Mouse (Mus musculus) liver, adult 2 months (tissue): ENCODE results near the gene Dnajc8. TPM values are rescaled to one million over a fixed set of nuclear protein-coding genes. Genes with fewer than 3 reads are reported as not detected.

Source experiments
- DNase-seq: peaks from one replicate; pipeline ENCODE4 v3.0.0-alpha.2; 2011; ENCODE audit warnings: low read depth, low spot score; ENCODE audit errors: extremely low read depth
- H3K27ac ChIP-seq: fragments of 200-500 bp; replicated peaks from 2 replicates; pipeline ENCODE4 v1.5.1; 2012; ENCODE audit warnings: low read depth, mild to moderate bottlenecking, control low read depth, inconsistent platforms, low read length; ENCODE audit not compliant: insufficient read depth
- H3K27me3 ChIP-seq: fragments of 200-500 bp; 2 replicates; pipeline ENCODE4 v1.6.1; 2012; ENCODE audit warnings: mild to moderate bottlenecking, moderate library complexity, low read length, inconsistent platforms; ENCODE audit not compliant: control insufficient read depth, insufficient read depth
- H3K36me3 ChIP-seq: fragments of 200-500 bp; 2 replicates; pipeline ENCODE4 v1.6.1; 2012; ENCODE audit warnings: low read length, inconsistent platforms; ENCODE audit not compliant: control insufficient read depth, insufficient read depth
- H3K4me1 ChIP-seq: fragments of 200-500 bp; 2 replicates; pipeline ENCODE4 v1.6.1; 2011; ENCODE audit warnings: low read length; ENCODE audit not compliant: control insufficient read depth, insufficient read depth
- H3K4me3 ChIP-seq: fragments of 200-500 bp; 2 replicates; pipeline ENCODE4 v1.5.1; 2011; ENCODE audit warnings: low read depth, mild to moderate bottlenecking, control low read depth, low read length, moderate library complexity; ENCODE audit not compliant: insufficient read depth
- H3K79me2 ChIP-seq: fragments of 200-500 bp; 2 replicates; pipeline ENCODE4 v1.6.1; 2012; ENCODE audit warnings: inconsistent platforms, mild to moderate bottlenecking, low read length, moderate library complexity; ENCODE audit not compliant: control insufficient read depth, insufficient read depth
- H3K9ac ChIP-seq: fragments of 200-500 bp; 2 replicates; pipeline ENCODE4 v1.6.1; 2012; ENCODE audit warnings: low read depth, mild to moderate bottlenecking, control low read depth, inconsistent platforms, low read length
- CTCF ChIP-seq: fragments of 200-500 bp; IDR thresholded peaks from 2 replicates; pipeline ENCODE4 v1.5.1; 2011; ENCODE audit warnings: low read depth, low read length, control low read depth
- POLR2A ChIP-seq: fragments of 200-500 bp; IDR thresholded peaks from 2 replicates; pipeline ENCODE4 v1.6.1; 2011; ENCODE audit warnings: low read length, control low read depth; ENCODE audit not compliant: insufficient read depth; ENCODE audit errors: extremely low read depth
- WGBS: fragments of 180-500 bp; shearing (Covaris S2); methylation state at CpG from one replicate; pipeline ENCODE4 v1.1.7; 2018; 5-methylcytosine and 5-hydroxymethylcytosine counted together
- polyA plus RNA-seq: library from polyadenylated mRNA; depleted of rRNA; stranded (reverse); fragments of >200 nt; gene quantifications from 2 replicates; pipeline ENCODE4 v1.2.3, GENCODE M21; 2012
- total RNA-seq: library from RNA; depleted of rRNA; stranded (reverse); fragments of >200 nt; gene quantifications from 2 replicates; pipeline ENCODE4 v1.2.3, GENCODE M21; 2014

Gene Dnajc8
- total and polyA plus RNA-seq, 2 experiments = 10.4 to 26.1 TPM

- WGBS = 28% methylated on average over 8 of the region's 8 CpGs
- Histone ChIP-seq H3K27ac (no peak overlapping the region), H3K36me3 (no peaks in the 10 kb centered on the region), H3K4me3 (no peak overlapping the region), H3K27me3 (no peaks in the 10 kb centered on the region), H3K9ac (no peak overlapping the region), H3K4me1 (peaks cover 6% of the 10 kb centered on the region), H3K79me2 (no peaks in the 10 kb centered on the region)
- DNase-seq = peak; percentile 80
- TF ChIP-seq POLR2A (no peak), CTCF (no peak)
Observed at GRCm38 (mm10) chr4:132518066-132518465, 17.3 kb upstream of the Dnajc8 start.

- 24% methylated on average over 3 of the region's 3 CpGs for WGBS
- DNase-seq = peak; percentile 57
- Histone ChIP-seq H3K36me3 (no peaks in the 10 kb centered on the region), H3K4me1 (peaks cover 3% of the 10 kb centered on the region), H3K27ac (no peak overlapping the region), H3K79me2 (no peaks in the 10 kb centered on the region), H3K9ac (no peak overlapping the region), H3K4me3 (no peak overlapping the region), H3K27me3 (no peaks in the 10 kb centered on the region)
- TF ChIP-seq CTCF (no peak), POLR2A (no peak)
Observed at GRCm38 (mm10) chr4:132519188-132519587, 16.2 kb upstream of the Dnajc8 start.

- TF ChIP-seq CTCF (no peak), POLR2A (no peak)
- no peak for DNase-seq
- Histone ChIP-seq H3K4me3 (no peak overlapping the region), H3K79me2 (no peaks in the 10 kb centered on the region), H3K27me3 (no peaks in the 10 kb centered on the region), H3K27ac (no peak overlapping the region), H3K9ac (no peak overlapping the region), H3K4me1 (no peaks in the 10 kb centered on the region), H3K36me3 (no peaks in the 10 kb centered on the region)
- 64% methylated on average over 11 of the region's 11 CpGs for WGBS
Observed at GRCm38 (mm10) chr4:132524321-132524741, 11.0 kb upstream of the Dnajc8 start.

GRCm38 (mm10) chr4:132524808-132525207 is 10.5 kb upstream of the Dnajc8 start:
- no peak for DNase-seq
- TF ChIP-seq POLR2A (no peak), CTCF (no peak)
- Histone ChIP-seq H3K4me1 (no peaks in the 10 kb centered on the region), H3K79me2 (no peaks in the 10 kb centered on the region), H3K4me3 (no peak overlapping the region), H3K27ac (no peak overlapping the region), H3K36me3 (no peaks in the 10 kb centered on the region), H3K9ac (no peak overlapping the region), H3K27me3 (no peaks in the 10 kb centered on the region)
- WGBS = 80% methylated on average over 6 of the region's 6 CpGs

GRCm38 (mm10) chr4:132526678-132527077 is 8.7 kb upstream of the Dnajc8 start:
- TF ChIP-seq POLR2A = no peak
- peak; percentile 41; the same call in 1 of the 2 replicates for TF ChIP-seq CTCF
- no peaks in the 10 kb centered on the region for H3K4me1 ChIP-seq
- no peak overlapping the region for H3K9ac ChIP-seq
- no peaks in the 10 kb centered on the region for H3K27me3 ChIP-seq
- DNase-seq = no peak
- H3K27ac ChIP-seq = no peak overlapping the region
- peaks cover 3% of the 10 kb centered on the region; the same call in 1 of the 2 replicates for H3K36me3 ChIP-seq
- 46% methylated on average over 2 of the region's 2 CpGs for WGBS
- no peak overlapping the region for H3K4me3 ChIP-seq
- no peaks in the 10 kb centered on the region for H3K79me2 ChIP-seq

- no peak for TF ChIP-seq POLR2A
- no peak for TF ChIP-seq CTCF
- no peak overlapping the region for H3K9ac ChIP-seq
- no peak overlapping the region for H3K27ac ChIP-seq
- H3K4me3 ChIP-seq = no peak overlapping the region
- no peaks in the 10 kb centered on the region for H3K4me1 ChIP-seq
- H3K79me2 ChIP-seq = no peaks in the 10 kb centered on the region
- H3K27me3 ChIP-seq = no peaks in the 10 kb centered on the region
- WGBS = 90% methylated on average over 8 of the region's 8 CpGs
- H3K36me3 ChIP-seq = peaks cover 3% of the 10 kb centered on the region; the same call in 1 of the 2 replicates
- no peak for DNase-seq
Observed at GRCm38 (mm10) chr4:132527917-132528522, 7.3 kb upstream of the Dnajc8 start.
